13 mouse cellular contexts compared by ENCODE assay signal in the genomic region with DNA sequence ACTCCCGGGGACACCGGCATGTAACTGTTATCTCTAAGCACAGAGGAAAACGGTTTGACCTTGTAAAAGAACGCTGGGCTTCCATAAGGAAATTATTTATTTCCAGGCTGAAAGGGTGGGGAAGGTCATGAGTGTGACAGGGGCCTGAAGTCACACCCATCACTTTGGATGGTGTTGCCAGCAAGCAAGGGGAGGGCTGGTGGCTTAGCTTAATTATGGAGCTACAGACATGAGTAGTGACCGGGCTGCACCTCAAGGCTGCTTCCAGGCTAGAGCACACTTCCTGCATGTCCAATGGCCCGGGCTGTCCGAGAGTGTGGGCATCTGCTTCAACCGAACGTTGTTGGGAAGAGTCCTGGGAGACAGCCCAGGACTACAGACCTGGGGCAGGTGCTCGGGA.
DNase-seq lines count a peak whose midpoint lies in the region; ATAC-seq and TF ChIP-seq lines count a peak whose summit lies in the region.
"Had no signal": no experiment of that assay in that cellular context is flagged by ENCODE, and none has a peak within 500 bp of the region (broad histone marks: within the 10 kb centered on the region; RNA-seq: fewer than 3 reads in every experiment).

No protein-coding gene starts in this region.

- H3K36me3 ChIP-seq in kidney, embryonic 16.5 days (ENCODE audit: insufficient read depth, low read length), result no peaks in the 10 kb centered on the region
- no peaks in the 10 kb centered on the region for H3K36me3 ChIP-seq in neural tube, embryonic 12.5 days
- H3K36me3 ChIP-seq in midbrain, embryonic 10.5 days, result no peaks in the 10 kb centered on the region
- H3K36me3 ChIP-seq: midbrain, embryonic 12.5 days had no signal

- no peak overlapping the region for H3K4me3 ChIP-seq in gastrocnemius, adult 2 months
- H3K4me3 ChIP-seq in kidney, embryonic 16.5 days (ENCODE audit: low read length), result no peak overlapping the region
- no peak overlapping the region for H3K4me3 ChIP-seq in neural tube, embryonic 12.5 days
- no peak overlapping the region for H3K4me3 ChIP-seq in midbrain, embryonic 10.5 days
- H3K4me3 ChIP-seq: midbrain, embryonic 12.5 days had no signal

- peak overlapping the region; percentile 86 for H3K27ac ChIP-seq in gastrocnemius, adult 2 months
- H3K27ac ChIP-seq in kidney, embryonic 16.5 days (ENCODE audit: low read length), result peak overlapping the region; percentile 32; the same call in 1 of the 2 replicates
- no peak overlapping the region for H3K27ac ChIP-seq in neural tube, embryonic 12.5 days
- no peak overlapping the region for H3K27ac ChIP-seq in midbrain, embryonic 10.5 days (replicated peaks)
- H3K27ac ChIP-seq: midbrain, embryonic 12.5 days had no signal

- no peak for TF ChIP-seq CTCF in gastrocnemius, adult 2 months (IDR thresholded peaks at IDR 0.05)

- 74% methylated on average over 10 of the region's 10 CpGs for WGBS in kidney, embryonic 16.5 days
- 90% methylated on average over 10 of the region's 10 CpGs for WGBS in neural tube, embryonic 12.5 days
- 91% methylated on average over 10 of the region's 10 CpGs for WGBS in midbrain, embryonic 10.5 days

- no peaks in the 10 kb centered on the region for H3K9me3 ChIP-seq in kidney, embryonic 16.5 days (ENCODE audit: low read length)
- H3K9me3 ChIP-seq in neural tube, embryonic 12.5 days, result no peaks in the 10 kb centered on the region
- no peaks in the 10 kb centered on the region for H3K9me3 ChIP-seq in midbrain, embryonic 10.5 days (replicated peaks)
- H3K9me3 ChIP-seq: midbrain, embryonic 12.5 days had no signal

- ATAC-seq in kidney, embryonic 16.5 days (ENCODE audit: low FRiP score, low TSS enrichment), result no peak
- ATAC-seq in neural tube, embryonic 12.5 days (ENCODE audit: low FRiP score, low read depth), result no peak
- ATAC-seq: hindbrain, embryonic 16.5 days had no signal

- H3K9ac ChIP-seq in kidney, embryonic 16.5 days (replicated peaks; ENCODE audit: low read length), result 0 out of 2 replicates have a peak overlapping the region, but pooled peaks have one; percentile 14
- 0 out of 2 replicates have a peak overlapping the region, but pooled peaks have one; percentile 26 for H3K9ac ChIP-seq in neural tube, embryonic 12.5 days
- H3K9ac ChIP-seq: midbrain, embryonic 12.5 days had no signal

- H3K4me1 ChIP-seq in kidney, embryonic 16.5 days (ENCODE audit: insufficient read depth, low read length), result peaks cover 31% of the 10 kb centered on the region
- H3K4me1 ChIP-seq in neural tube, embryonic 12.5 days, result peaks cover 5% of the 10 kb centered on the region; the same call in 1 of the 2 replicates
- H3K4me1 ChIP-seq in midbrain, embryonic 10.5 days, result peaks cover 7% of the 10 kb centered on the region; the same call in 1 of the 2 replicates
- H3K4me1 ChIP-seq: midbrain, embryonic 12.5 days had no signal

- intact Hi-C loops in gastrocnemius, adult 2 months (cut with DNase I), result no loop called here
- intact Hi-C loops in gastrocnemius, postnatal 36 days (cut with DNase I), result no loop called here
- intact Hi-C loops in left cerebral cortex, postnatal 14 days (cut with DNase I), result no loop called here

- no peak for DNase-seq in gastrocnemius, adult 2 months
- no peak for DNase-seq in gastrocnemius, postnatal 36 days
- DNase-seq in kidney, adult 11 months, result no peak
- DNase-seq in neural tube, embryonic 10.5 days (ENCODE audit: extremely low spot score, low spot score), result no peak
- DNase-seq in midbrain, embryonic 10.5 days (ENCODE audit: low spot score), result no peak
- DNase-seq in left cerebral cortex, postnatal 14 days (ENCODE audit: low spot score in 2 of 2), result no peak
- DNase-seq: cerebellum, postnatal 10 days; right cerebral cortex, postnatal 25 days; thymus, adult 2 months had no signal

- H3K27me3 ChIP-seq in kidney, embryonic 16.5 days (ENCODE audit: insufficient read depth, low read length), result no peaks in the 10 kb centered on the region
- no peaks in the 10 kb centered on the region for H3K27me3 ChIP-seq in neural tube, embryonic 12.5 days (replicated peaks)
- no peaks in the 10 kb centered on the region for H3K27me3 ChIP-seq in midbrain, embryonic 10.5 days (ENCODE audit: low read depth, poor library complexity, severe bottlenecking)
- H3K27me3 ChIP-seq: midbrain, embryonic 12.5 days had no signal

- H3K4me2 ChIP-seq in kidney, embryonic 16.5 days (replicated peaks; ENCODE audit: low read depth, low read length), result no peak overlapping the region
- H3K4me2 ChIP-seq in neural tube, embryonic 12.5 days (replicated peaks), result no peak overlapping the region
- H3K4me2 ChIP-seq: midbrain, embryonic 12.5 days had no signal

Comparison
In these comparisons a context has a peak if more than half of its experiments do, and no peak if none do; other contexts are left out.
1. H3K27ac ChIP-seq: peak in gastrocnemius, adult 2 months (single experiment) and kidney, embryonic 16.5 days (single experiment); none in neural tube, embryonic 12.5 days (single experiment) and midbrain, embryonic 10.5 days (single experiment).